In genomic region chrX:37091457-37091856, GRCm38 (mm10) we compare ENCODE assay signal across 28 mouse cellular contexts. TPM values are rescaled to one million over a fixed set of nuclear protein-coding genes. Genes with fewer than 3 reads are reported as not detected.
DNase-seq lines count a peak whose midpoint lies in the region.
"Had no signal": no experiment of that assay in that cellular context is flagged by ENCODE, and none has a peak within 500 bp of the region (broad histone marks: within the 10 kb centered on the region; RNA-seq: fewer than 3 reads in every experiment).

No protein-coding gene starts in this region.

- intact Hi-C loops in heart, postnatal 10 days (cut with DNase I): no loop called here

- peak; percentile 34 for DNase-seq in heart, adult 11 months
- no peak for DNase-seq in heart, postnatal 10 days
- DNase-seq in NIH3T3 (ENCODE audit: low read depth): peak; percentile 71
- DNase-seq in induced T-regulatory cell, adult 2 months (ENCODE audit: low read depth): peak; percentile 67
- DNase-seq in layer of hippocampus, postnatal 25 days (ENCODE audit: extremely low spot score in 1 of 2, low spot score in 1 of 2): no peak
- DNase-seq in adrenal gland, adult 2 months: no peak
- DNase-seq in natural killer cell, adult 2 months (ENCODE audit: low spot score in 2 of 2): no peak
- DNase-seq: adrenal gland, postnatal 14 days; cerebellum, adult 11 months; cerebellum, adult 2 months; cerebellum, adult 9-11 months; cerebellum, postnatal 25 days; forebrain, postnatal 0 days; gastrocnemius, adult 2 months; gastrocnemius, postnatal 14 days; heart, adult 18-20 months; heart, postnatal 14 days; heart, postnatal 4 days had no signal

RNA-seq across cellular contexts. Expression of gene Rpl39, which starts 6.3 kb away (rescaled TPM):
- 100 to 1,000 TPM; 487 to 510 TPM for total RNA-seq in heart, postnatal 10 days (2021)
- total RNA-seq in layer of hippocampus, postnatal 25 days (2021): 100 to 1,000 TPM; 227 to 274 TPM
- 100 to 1,000 TPM; 544 to 632 TPM for total RNA-seq in adrenal gland, adult 2 months (2021)
- 3.7 and 4.4 TPM in 2 replicates for polyA plus RNA-seq in adrenal gland, adult 2 months (2012; rRNA removed)

RNA-seq across cellular contexts. Expression of gene Upf3b, which starts 18.7 kb away (rescaled TPM):
- total RNA-seq in heart, postnatal 10 days (2021): 1 to 10 TPM; 8.2 to 9.1 TPM
- total RNA-seq in layer of hippocampus, postnatal 25 days (2021): 10 to 100 TPM; 16.0 to 20.3 TPM
- 10 to 100 TPM; 14.6 to 15.2 TPM for total RNA-seq in adrenal gland, adult 2 months (2021)
- 0.67 and 0.71 TPM in 2 replicates for polyA plus RNA-seq in adrenal gland, adult 2 months (2012; rRNA removed)

RNA-seq across cellular contexts. Expression of gene Nkap, which starts 35.1 kb away (rescaled TPM):
- 10 to 100 TPM; 10.7 to 12.2 TPM for total RNA-seq in heart, postnatal 10 days (2021)
- total RNA-seq in layer of hippocampus, postnatal 25 days (2021): 10 to 100 TPM; 12.1 to 17.4 TPM
- 10 to 100 TPM; 14.8 to 15.4 TPM for total RNA-seq in adrenal gland, adult 2 months (2021)
- 2.4 and 3.3 TPM in 2 replicates for polyA plus RNA-seq in adrenal gland, adult 2 months (2012; rRNA removed)

RNA-seq across cellular contexts. Expression of gene Sowahd, which starts 42.8 kb away (rescaled TPM):
- total RNA-seq in heart, postnatal 10 days (2021): not detected
- total RNA-seq in layer of hippocampus, postnatal 25 days (2021): not detected
- total RNA-seq in adrenal gland, adult 2 months (2021): 1 to 10 TPM in 1 of 2 experiments, under 1 TPM in 1; 0.17 to 1.8 TPM
- 0.13 and 0.46 TPM in 2 replicates for polyA plus RNA-seq in adrenal gland, adult 2 months (2012; rRNA removed)
- total RNA-seq: CH12.LX; common myeloid progenitor, adult 5-6 weeks; forebrain, postnatal 0 days; gastrocnemius, adult 2 months; gastrocnemius, postnatal 14 days; heart, adult 18-20 months; heart, postnatal 14 days; heart, postnatal 4 days had no signal
- polyA plus RNA-seq: C2C12; cerebellum, adult 2 months; embryonic facial prominence, embryonic 12.5 days; embryonic facial prominence, embryonic 15.5 days; forebrain, embryonic 11.5 days; forebrain, embryonic 14.5 days; G1E; hindbrain, embryonic 11.5 days; hindbrain, embryonic 15.5 days had no signal

Comparison
In these comparisons a context has a peak if more than half of its experiments do, and no peak if none do; other contexts are left out.
1. DNase-seq: peak in heart, adult 11 months (single experiment), NIH3T3 (single experiment) and induced T-regulatory cell, adult 2 months (single experiment); none in heart, postnatal 10 days (0 of 2), layer of hippocampus, postnatal 25 days (0 of 2), adrenal gland, adult 2 months (single experiment) and natural killer cell, adult 2 months (0 of 2).